Mouse (Mus musculus) CH12F3 (cell line): ENCODE measurements around the gene Bcar1.

Source experiments
- in situ Hi-C: fragments of 300-500 bp; cut with MboI; formaldehyde crosslinking; loops from 2 replicates; pipeline ENCODE4 v1.14.3; 2020; ENCODE audit warnings: low sequenced_read_pairs

Bcar1 gene

DNA sequence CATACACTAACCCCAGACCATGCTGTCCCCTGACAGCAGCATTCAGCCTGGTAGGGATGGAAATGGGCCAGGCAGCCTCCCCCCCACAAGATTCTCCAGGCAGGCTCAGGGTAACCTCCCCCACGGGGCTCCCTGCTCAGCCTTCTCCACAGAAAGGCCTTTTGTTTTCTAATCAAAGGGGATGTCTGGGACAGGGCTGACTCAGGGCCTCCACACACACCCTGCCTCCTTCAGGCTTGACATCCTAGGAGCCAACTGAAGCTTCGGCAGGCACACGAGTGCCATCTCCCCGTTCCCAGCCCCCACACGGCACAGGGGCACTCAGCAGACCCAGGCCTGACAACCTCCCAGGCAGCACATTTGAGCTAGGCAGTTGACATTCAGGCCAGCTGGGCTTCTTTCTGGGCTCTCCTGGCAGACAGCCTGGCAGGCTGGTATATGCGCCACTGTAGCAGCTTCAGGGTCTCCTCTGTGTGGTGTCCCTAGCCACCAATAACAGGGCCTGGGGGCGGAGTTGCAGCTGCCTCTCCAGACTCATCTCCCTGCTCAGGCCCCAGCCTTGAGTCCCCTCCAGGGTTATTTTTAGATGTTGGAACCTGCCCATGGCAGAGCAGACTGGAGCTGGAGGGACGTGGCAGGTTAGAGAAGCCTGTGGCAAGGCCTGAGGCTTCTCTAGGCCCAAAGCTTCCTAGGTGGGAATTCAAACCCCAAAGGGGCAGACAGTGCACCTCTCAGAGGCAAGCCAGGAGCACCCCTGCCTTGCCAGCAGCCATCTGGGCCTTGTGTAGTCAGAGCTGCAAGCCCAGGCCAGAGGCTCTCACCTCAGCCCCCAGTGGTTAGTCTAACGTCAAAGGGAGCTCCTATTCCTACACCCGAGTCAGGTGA lies 26.8 kb downstream of the Bcar1 start:
- in situ Hi-C loops, result no loop called here

GRCm38 (mm10) chr8:111715514-111715913 lies 28.1 kb downstream of the Bcar1 start:
- in situ Hi-C loops, result no loop called here

DNA sequence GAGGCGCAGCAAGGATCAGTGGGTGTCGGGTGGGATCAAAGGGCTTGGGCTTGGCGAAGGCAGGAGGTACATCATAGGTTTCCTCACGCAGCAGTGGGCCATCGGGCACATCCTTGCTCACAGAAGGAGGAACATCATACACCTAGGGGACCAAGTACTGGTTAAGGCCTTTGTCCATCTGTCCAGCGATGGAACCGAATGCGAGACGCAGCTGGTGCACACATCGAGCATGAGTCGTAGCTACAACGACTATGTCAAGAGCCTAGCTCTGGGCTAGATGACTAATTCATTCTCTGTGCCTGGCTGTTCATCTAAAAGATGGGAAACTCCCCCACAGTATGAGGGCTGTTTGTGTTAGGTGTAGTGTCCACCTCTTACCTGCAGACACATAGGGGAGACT lies 29.3 kb downstream of the Bcar1 start:
- in situ Hi-C loops, result no loop called here

- in situ Hi-C loops, result no loop called here
Measured at GRCm38 (mm10) chr8:111713817-111714216, 29.8 kb downstream of the Bcar1 start.

GRCm38 (mm10) chr8:111713291-111713690 lies 30.3 kb downstream of the Bcar1 start:
- in situ Hi-C loops, result no loop called here

- in situ Hi-C loops, result no loop called here
Measured at GRCm38 (mm10) chr8:111712588-111712987, 31.0 kb downstream of the Bcar1 start.

- in situ Hi-C loops, result no loop called here
Measured at GRCm38 (mm10) chr8:111712135-111712534, 31.5 kb downstream of the Bcar1 start.

GRCm38 (mm10) chr8:111710777-111711485 lies 32.7 kb downstream of the Bcar1 start:
- in situ Hi-C loops, result no loop called here

DNA sequence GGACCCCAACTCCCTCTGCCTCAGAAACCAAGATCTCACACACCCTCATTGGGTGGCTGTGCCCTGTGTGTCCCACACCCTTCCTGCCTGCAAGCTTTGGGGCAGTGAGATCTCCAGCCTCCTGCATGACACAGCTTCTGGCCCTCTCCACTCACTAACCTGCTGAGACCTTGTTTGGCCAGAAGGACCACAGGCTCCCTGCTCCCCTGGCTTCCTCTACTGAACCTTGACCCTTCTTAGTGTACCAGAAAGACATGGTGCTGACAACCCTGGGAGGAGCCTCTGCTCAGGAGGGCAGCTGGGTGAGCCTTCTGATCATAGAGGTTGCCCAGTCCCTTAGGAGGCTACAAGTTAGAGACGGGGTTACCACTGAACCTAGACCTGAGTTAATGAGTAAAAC lies 34.4 kb downstream of the Bcar1 start:
- in situ Hi-C loops, result no loop called here

DNA sequence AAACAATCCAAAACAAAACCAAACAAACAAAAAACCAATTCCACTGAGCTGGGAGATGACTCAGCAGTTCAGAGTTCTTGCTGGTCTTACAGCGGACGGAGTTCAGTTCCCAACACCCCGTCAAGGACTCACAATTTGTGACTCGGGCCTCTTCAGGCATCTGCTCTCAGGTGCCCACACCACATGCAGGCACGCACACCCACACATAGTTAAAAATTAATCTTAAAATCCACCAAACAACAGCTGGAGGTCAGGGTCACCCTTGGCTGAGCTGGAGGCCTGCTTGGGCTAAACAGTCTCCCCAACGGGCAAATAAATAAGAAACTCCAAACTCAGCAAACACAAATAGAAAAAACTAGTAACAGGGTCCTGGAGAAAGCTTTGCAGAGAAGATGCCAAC lies 35.3 kb downstream of the Bcar1 start:
- in situ Hi-C loops, result no loop called here

- in situ Hi-C loops, result no loop called here
Measured at GRCm38 (mm10) chr8:111705699-111706098, 37.9 kb downstream of the Bcar1 start.

GRCm38 (mm10) chr8:111705222-111705621 lies 38.4 kb downstream of the Bcar1 start:
- in situ Hi-C loops, result no loop called here

DNA sequence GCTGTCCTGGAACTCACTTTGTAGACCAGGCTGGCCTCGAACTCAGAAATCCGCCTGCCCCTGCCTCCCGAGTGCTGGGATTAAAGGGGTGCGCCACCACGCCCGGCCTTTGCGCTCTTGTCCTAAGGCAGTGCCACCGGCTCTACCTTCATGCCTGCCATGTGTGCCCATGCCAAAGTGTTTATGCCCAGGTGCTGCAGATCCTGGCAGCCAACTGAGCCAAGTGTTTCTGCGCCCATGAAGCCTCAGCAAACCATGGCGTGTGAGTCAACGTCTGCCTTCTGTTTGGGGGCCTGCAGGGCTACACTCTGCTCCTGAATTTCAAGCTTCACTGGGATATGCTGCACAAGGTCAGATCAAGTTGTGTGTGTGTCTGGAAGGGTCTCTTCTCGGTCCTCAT lies 39.0 kb downstream of the Bcar1 start:
- in situ Hi-C loops, result no loop called here

- in situ Hi-C loops, result no loop called here
Measured at GRCm38 (mm10) chr8:111701380-111701779, 42.2 kb downstream of the Bcar1 start.

DNA sequence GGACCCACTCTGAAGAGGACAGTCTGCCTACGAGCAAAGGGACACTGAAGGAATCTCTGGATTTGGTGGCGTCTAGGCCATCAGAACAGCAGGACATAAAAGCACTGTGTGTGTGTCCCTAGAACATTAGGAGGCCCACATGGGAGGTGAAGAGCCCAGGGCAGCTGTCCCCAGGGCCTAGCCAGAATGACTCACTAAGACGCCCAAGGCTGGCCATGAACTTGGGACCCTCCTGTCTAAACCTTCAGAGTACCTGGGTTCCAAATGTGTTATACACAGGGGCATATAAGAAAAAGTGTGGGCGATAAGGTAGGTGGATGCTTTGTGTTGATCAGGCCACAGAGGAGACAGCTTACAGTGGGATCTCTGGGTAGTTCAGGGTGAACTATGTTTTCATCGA lies 42.9 kb downstream of the Bcar1 start:
- in situ Hi-C loops, result no loop called here

GRCm38 (mm10) chr8:111700201-111700600 lies 43.4 kb downstream of the Bcar1 start:
- in situ Hi-C loops, result no loop called here

- in situ Hi-C loops, result no loop called here
Measured at GRCm38 (mm10) chr8:111699035-111699434, 44.6 kb downstream of the Bcar1 start.

DNA sequence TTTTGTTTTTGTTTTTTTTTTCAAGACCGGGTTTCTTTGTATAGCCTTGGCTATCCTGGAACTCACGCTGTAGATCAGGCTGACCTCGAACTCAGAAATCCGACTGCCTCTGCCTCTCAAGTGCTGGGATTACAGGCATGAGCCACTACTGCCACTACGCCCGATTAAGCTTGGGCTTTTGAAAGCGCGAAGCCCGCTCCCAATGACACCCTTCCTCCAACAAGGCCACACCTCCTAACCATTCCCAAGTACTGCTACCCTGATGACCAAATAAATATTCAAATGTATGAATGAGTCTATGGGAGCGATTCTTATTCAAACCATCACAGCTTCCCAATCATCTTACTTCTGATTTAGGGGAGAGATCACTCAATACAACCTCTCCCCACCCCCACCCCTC lies 46.0 kb downstream of the Bcar1 start:
- in situ Hi-C loops, result no loop called here

GRCm38 (mm10) chr8:111695441-111695840 lies 48.2 kb downstream of the Bcar1 start:
- in situ Hi-C loops, result no loop called here

DNA sequence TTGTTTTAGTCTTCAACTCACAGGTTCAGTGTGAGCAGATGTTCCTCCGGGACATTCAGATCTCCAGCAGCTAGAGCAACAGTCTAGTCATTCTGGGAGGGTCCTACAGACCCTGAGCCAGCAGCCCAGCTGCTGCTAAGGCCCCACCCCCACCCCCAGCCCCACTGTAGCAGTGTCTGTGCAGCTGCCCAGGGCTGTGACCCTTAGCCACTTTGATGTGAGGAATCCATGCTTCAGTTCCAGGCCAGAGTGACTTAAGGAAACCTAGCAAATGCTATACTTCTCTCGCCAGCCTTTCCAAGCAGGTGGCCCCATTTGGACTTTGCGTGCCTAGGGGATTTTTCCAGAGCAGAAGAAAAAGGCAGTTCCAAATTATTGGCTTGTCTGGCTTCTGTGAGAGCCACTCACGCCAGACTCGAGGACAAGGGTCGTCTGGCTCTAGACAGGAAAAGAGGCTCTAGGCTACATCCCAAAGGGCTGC lies 50.3 kb downstream of the Bcar1 start:
- in situ Hi-C loops, result no loop called here

DNA sequence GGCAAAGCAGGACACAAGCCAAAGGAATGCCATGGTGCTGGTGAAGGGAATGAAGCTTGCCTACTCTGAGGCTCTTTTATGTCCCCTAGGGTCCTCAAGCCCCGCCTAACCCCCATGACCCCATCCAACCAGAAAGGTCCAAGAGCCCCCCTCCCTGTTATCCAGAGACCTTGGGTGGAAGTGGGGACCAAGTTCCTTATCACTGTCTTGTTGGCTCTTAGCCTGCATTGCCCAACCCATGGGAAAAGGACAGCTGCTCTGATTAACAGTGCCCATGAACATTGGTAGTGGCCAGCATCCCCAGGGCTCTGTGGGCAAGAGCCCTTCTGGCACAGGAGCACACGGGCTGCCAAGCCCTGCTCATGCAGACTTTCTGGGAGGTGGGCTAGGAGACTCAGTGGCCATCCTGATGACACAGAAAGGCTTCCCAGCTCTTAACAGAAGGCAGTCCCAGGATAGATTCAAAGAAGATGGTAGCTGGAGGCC lies 52.6 kb downstream of the Bcar1 start, which contains the start of gene Ctrb1:
Gene Ctrb1, minus strand, starts transcription at position 51 of the 486 bp plus-strand sequence.
- in situ Hi-C loops, result no loop called here

DNA sequence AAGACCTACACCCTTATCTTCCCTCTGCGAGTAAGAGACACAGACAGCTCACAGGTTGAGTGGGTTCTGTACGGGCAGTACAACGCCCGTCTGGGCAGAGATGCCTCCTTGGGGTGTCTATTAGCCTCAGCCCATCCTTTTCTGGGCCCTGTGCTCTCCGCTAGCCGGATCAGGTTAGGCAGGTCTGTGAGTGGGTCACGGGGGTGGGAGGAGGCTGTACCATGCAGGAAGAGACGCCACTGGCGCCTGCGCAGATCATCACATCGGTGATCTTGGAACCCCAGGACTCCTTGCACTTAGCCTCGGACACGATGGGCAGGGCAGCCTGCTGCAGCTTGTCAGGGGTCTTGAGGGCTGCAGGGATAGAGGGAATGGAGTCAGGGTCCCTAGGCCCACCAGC lies 56.7 kb downstream of the Bcar1 start:
- in situ Hi-C loops, result no loop called here
